Mouse (Mus musculus) ES-E14 (cell line): ENCODE results near the gene Vmn2r7.

Source experiments
- CHD2 ChIP-seq: IDR thresholded peaks from 2 replicates; pipeline ENCODE4 v1.6.1; 2014; ENCODE audit warnings: mild to moderate bottlenecking, low read depth, low read length, inconsistent platforms
- HCFC1 ChIP-seq: IDR thresholded peaks from 2 replicates; pipeline ENCODE4 v1.6.1; 2012; ENCODE audit warnings: low read length, inconsistent platforms, borderline replicate concordance; ENCODE audit not compliant: insufficient read depth

GRCm38 (mm10) chr3:64791245-64791591 lies 53.3 kb downstream of the Vmn2r7 start:
- TF ChIP-seq HCFC1 (no peak), CHD2 (no peak)
